Mouse (Mus musculus) G1E (cell line): ENCODE results near the gene C1rb.

ENCODE experiments used
- CTCF ChIP-seq: IDR thresholded peaks from 2 replicates; pipeline ENCODE4 v1.5.1; 2012; ENCODE audit warnings: low read depth, low read length, inconsistent platforms, mixed read lengths
- GATA1 ChIP-seq: IDR thresholded peaks from 2 replicates; pipeline ENCODE4 v1.6.1; 2012; ENCODE audit warnings: borderline replicate concordance, low read length, inconsistent platforms, mixed read lengths

- TF ChIP-seq CTCF = no peak
- TF ChIP-seq GATA1 = no peak
These were observed 42.2 kb upstream of the C1rb start for GRCm38 (mm10) chr6:124527881-124528280.
